Mouse (Mus musculus): ENCODE results near the gene Rpap3. TPM values are rescaled to one million over a fixed set of nuclear protein-coding genes. Genes with fewer than 3 reads are reported as not detected.

Rpap3 gene
- 16.8 and 18.7 TPM in 2 replicates for polyA plus RNA-seq (2015; fragmentation: Nextera tagmentation; extraction: Ambion mirVana)

DNA sequence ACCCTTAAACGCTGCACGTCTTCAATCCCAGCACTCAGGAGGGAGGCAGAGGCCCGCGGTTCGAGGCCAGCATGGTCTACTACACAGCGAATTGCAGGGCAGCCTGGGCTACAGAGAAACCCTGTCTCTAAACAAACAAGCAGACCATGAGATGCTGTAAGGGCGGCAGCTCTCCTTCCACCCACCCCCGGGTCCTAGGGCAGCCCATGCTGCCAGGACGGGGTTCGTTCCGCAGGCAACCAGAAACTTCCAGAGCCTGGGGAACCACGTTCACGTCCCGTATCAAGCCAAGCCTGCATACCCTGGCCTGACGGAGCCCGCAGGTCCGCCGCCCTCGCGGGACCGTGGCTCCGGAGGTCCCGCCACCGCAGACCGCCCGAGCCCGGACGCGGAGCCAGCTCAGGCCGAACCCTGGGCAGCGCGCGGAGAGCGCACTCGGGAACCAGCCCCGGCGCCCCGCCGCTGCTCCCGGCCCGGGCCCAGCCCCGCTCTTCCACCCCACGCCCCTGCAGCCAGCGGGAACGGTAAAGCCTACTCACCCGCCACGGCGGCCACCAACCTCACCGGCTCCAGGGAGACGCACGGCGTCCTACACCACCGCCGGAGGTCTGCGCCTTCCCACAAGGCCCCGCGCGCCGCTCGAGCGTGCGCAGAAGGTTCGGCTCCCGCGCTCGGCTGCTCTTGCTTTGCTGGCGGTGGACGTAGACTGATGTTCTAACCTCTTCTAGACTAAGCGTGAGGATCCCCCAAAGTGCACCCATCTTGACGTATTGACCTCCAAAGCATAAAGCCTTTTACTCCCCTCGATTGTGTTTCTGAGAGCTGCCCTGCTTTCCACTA is at the start of gene Rpap3:
TSS of gene Rpap3 (minus strand) at position 615 of the 840 bp plus-strand sequence.
- WGBS, result under 1% methylated on average over 71 of the region's 71 CpGs
- Histone ChIP-seq H3K4me2 (peak within 1 kb of the TSS; percentile 77), H3K27ac (peak within 1 kb of the TSS; percentile 57; the same call in 1 of the 2 replicates), H3K4me1 (replicated peaks) (peaks cover 8% of the 10 kb centered on the region), H3K9me3 (replicated peaks) (no peaks in the 10 kb centered on the region), H3K36me3 (peaks cover 12% of the 10 kb centered on the region), H3K9ac (peak within 1 kb of the TSS; percentile 92), H3K27me3 (no peaks in the 10 kb centered on the region), H3K4me3 (peak within 1 kb of the TSS; percentile 94)
- peak; percentile 88 for ATAC-seq (replicated peaks; ENCODE audit: insufficient number of reproducible peaks, insufficient read depth, low FRiP score, low read depth)

DNA sequence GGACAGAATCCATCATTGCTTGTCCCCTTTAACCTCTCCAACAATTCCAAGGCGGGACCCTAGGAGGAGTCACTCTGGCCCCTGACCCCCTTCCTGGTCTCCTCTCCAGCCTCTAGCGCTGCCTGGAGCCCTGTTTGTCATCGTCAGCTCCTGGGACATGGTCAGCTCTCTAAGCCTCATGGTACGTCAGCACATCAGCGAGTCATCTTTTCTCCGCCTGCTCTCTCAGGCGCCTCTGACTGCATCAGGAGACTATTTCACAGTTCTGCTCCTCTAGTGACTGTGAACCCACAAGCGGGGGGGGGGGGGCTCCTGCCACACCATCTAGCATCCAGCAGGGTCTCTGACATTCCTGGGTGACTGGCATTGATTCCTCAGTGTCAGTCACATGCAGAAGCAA is 49.7 kb upstream of the Rpap3 start:
- Histone ChIP-seq H3K9me3 (replicated peaks) (no peaks in the 10 kb centered on the region), H3K4me1 (replicated peaks) (peaks cover 38% of the 10 kb centered on the region), H3K4me2 (no peak overlapping the region), H3K27me3 (no peaks in the 10 kb centered on the region), H3K27ac (no peak overlapping the region), H3K4me3 (no peak overlapping the region), H3K9ac (no peak overlapping the region), H3K36me3 (peaks cover 3% of the 10 kb centered on the region; the same call in 1 of the 2 replicates)
- WGBS, result 44% methylated on average over 8 of the region's 8 CpGs
- ATAC-seq (replicated peaks; ENCODE audit: insufficient number of reproducible peaks, insufficient read depth, low FRiP score, low read depth), result no peak

DNA sequence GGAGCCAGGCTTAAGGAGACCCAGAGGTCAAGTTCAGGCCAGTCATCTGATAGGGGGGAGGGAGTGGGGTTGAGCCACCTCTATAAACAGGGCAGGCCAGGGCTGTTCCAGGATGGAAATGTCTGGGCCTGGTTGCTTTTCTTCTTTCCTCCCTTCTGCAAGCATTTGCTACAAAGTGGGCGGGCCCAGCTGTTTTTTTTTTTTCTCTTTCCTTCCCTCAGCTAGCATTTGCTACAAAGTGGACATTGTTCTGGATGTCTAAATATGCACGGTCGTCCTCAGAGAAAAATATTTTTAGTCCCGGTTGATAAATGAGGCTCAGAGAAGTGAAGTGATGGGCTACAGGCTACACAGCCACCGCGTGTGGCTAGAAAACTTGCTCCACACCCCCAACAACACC is 48.9 kb upstream of the Rpap3 start:
- Histone ChIP-seq H3K4me3 (no peak overlapping the region), H3K9ac (peak overlapping the region; percentile 28; the same call in 1 of the 2 replicates), H3K4me1 (replicated peaks) (peaks cover 47% of the 10 kb centered on the region), H3K27ac (peak overlapping the region; percentile 24; the same call in 1 of the 2 replicates), H3K9me3 (replicated peaks) (no peaks in the 10 kb centered on the region), H3K27me3 (no peaks in the 10 kb centered on the region), H3K4me2 (no peak overlapping the region), H3K36me3 (peaks cover 3% of the 10 kb centered on the region; the same call in 1 of the 2 replicates)
- no peak; the same call in 1 of the 2 replicates for ATAC-seq (replicated peaks; ENCODE audit: insufficient number of reproducible peaks, insufficient read depth, low FRiP score, low read depth)
- 29% methylated on average over 6 of the region's 6 CpGs for WGBS

DNA sequence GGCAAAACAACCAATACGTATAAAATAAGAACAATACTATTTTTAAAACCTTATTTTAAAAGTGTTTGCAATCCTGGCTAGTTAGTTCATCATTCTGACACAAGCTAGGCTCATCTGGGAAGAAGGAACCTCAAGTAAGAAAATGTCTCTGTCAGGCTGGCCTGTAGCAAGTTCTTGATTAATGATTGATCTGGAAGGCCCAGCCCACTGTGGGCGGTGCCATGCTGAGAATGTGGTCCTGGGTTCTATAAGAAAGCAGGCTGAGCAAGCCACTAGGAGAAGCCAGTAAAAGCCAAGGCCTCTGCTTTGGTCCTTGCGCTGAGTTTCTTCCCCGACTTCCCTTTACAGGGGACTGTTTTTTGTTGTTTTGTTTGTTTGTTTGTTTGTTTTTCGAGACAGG is 46.9 kb upstream of the Rpap3 start:
- ATAC-seq (replicated peaks; ENCODE audit: insufficient number of reproducible peaks, insufficient read depth, low FRiP score, low read depth), result no peak
- H3K9me3 ChIP-seq (replicated peaks), result no peaks in the 10 kb centered on the region

DNA sequence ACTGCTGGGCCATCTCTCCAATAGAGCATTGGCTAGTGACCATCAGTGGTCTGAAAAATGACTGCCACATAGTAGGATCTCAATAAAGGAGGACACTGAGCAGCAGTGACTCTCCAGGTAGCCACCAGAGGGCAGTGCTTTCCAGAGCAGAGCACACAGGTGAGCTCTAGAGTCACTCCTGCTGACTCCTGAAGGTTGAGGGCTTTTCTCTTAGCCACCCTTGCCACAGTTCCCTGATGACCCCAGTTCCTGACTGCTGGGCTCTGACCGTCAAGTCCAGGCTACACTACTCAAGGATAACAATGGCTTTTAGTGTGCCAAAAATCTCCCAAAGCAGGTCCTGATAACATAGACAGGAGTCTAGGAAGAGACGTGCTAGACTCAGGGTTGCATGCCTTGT is 46.1 kb upstream of the Rpap3 start:
- Histone ChIP-seq H3K9ac (no peak overlapping the region), H3K27ac (no peak overlapping the region), H3K4me3 (no peak overlapping the region), H3K36me3 (peaks cover 4% of the 10 kb centered on the region; the same call in 1 of the 2 replicates), H3K4me2 (no peak overlapping the region), H3K27me3 (no peaks in the 10 kb centered on the region), H3K9me3 (replicated peaks) (no peaks in the 10 kb centered on the region), H3K4me1 (replicated peaks) (peaks cover 71% of the 10 kb centered on the region)
- no peak for ATAC-seq (replicated peaks; ENCODE audit: insufficient number of reproducible peaks, insufficient read depth, low FRiP score, low read depth)
- WGBS, result 37% methylated on average over 2 of the region's 2 CpGs

More for the DNA sequence above, 46.9 kb upstream of the Rpap3 start:
- H3K27me3 ChIP-seq, result no peaks in the 10 kb centered on the region
- H3K4me1 ChIP-seq (replicated peaks), result peaks cover 66% of the 10 kb centered on the region
- no peak overlapping the region for H3K4me2 ChIP-seq
- H3K4me3 ChIP-seq, result no peak overlapping the region
- H3K9ac ChIP-seq, result no peak overlapping the region
- 88% methylated on average over 5 of the region's 5 CpGs for WGBS
- no peak overlapping the region for H3K27ac ChIP-seq
- H3K36me3 ChIP-seq, result no peaks in the 10 kb centered on the region

DNA sequence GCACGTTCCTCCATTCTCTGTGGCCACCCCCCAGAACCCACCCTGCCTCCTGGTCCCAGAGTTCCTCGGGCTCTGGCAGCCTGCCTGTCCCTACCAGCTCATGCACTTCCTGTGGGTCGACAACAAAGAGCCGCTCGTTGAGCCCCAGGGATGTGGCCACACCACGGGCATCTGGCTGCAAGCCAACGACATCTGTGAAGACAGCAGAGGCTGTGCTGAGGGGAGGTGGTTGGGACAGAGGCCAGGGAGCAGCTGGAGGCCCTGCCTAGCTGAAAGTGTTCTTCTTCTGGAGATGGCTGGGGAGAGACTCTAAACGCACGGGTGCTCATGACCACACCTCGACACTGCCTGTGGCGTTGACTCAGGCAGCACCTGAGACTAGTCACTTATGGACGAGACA is 45.1 kb upstream of the Rpap3 start:
- WGBS, result 6% methylated on average over 12 of the region's 12 CpGs
- peak overlapping the region; percentile 29 for H3K4me2 ChIP-seq
- H3K9ac ChIP-seq, result no peak overlapping the region

DNA sequence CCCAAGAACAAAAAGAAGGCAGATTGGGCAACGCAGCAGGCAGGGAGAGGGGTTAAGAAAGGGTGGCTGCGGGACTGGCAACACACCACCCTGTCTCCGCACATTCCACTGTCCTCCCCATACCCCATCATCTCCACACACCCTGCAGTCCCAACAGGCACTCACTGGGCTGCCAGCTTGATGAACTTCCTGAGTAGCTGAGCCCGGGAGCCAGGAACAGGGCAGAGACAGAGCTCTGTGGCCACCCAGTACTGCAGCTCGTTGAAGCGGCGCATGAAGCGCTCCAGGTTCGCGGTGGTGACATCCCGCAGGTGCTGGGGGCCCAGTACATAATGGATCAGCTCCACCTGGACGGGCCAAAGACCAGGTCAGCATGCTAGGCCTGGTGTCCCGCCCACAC is 44.2 kb upstream of the Rpap3 start:
- Histone ChIP-seq H3K27ac (peak overlapping the region; percentile 82), H3K36me3 (peaks cover 4% of the 10 kb centered on the region; the same call in 1 of the 2 replicates), H3K9ac (0 out of 2 replicates have a peak overlapping the region, but pooled peaks have one; percentile 9), H3K4me1 (replicated peaks) (peaks cover 70% of the 10 kb centered on the region), H3K4me2 (peak overlapping the region; percentile 29), H3K27me3 (no peaks in the 10 kb centered on the region), H3K4me3 (peak overlapping the region; percentile 20), H3K9me3 (replicated peaks) (no peaks in the 10 kb centered on the region)
- WGBS, result 77% methylated on average over 13 of the region's 13 CpGs
- no peak for ATAC-seq (replicated peaks; ENCODE audit: insufficient number of reproducible peaks, insufficient read depth, low FRiP score, low read depth)

More for the DNA sequence above, 45.1 kb upstream of the Rpap3 start:
- Histone ChIP-seq H3K4me3 (peak overlapping the region; percentile 20; the same call in 1 of the 2 replicates), H3K27me3 (no peaks in the 10 kb centered on the region), H3K9me3 (replicated peaks) (no peaks in the 10 kb centered on the region), H3K4me1 (replicated peaks) (peaks cover 70% of the 10 kb centered on the region), H3K36me3 (peaks cover 4% of the 10 kb centered on the region; the same call in 1 of the 2 replicates), H3K27ac (peak overlapping the region; percentile 82)
- peak; percentile 84 for ATAC-seq (replicated peaks; ENCODE audit: insufficient number of reproducible peaks, insufficient read depth, low FRiP score, low read depth)

DNA sequence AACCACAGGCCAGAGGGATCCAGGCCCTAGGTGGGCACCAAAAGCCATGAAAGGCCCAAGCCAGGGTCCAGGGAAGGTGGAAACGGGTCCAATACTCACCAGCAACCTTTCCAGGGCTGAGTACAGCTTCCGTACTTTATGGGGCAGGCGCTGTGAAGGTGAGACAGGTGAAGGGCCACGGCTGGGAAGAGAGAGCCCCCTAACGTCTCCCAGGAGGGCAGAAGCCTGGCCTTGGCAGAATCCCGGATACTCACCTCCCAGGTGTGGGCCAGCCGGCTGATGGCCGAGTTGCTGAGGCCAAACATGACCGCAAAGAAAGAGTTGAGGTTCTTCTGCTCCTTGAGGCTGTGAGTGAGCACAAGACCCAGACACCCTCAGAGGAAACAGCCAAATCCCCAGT is 43.8 kb upstream of the Rpap3 start:
- ATAC-seq (replicated peaks; ENCODE audit: insufficient number of reproducible peaks, insufficient read depth, low FRiP score, low read depth), result no peak
- Histone ChIP-seq H3K27me3 (no peaks in the 10 kb centered on the region), H3K9me3 (replicated peaks) (no peaks in the 10 kb centered on the region), H3K4me2 (peak overlapping the region; percentile 9; the same call in 1 of the 2 replicates), H3K9ac (0 out of 2 replicates have a peak overlapping the region, but pooled peaks have one; percentile 20), H3K36me3 (peaks cover 4% of the 10 kb centered on the region; the same call in 1 of the 2 replicates), H3K27ac (peak overlapping the region; percentile 82; the same call in 1 of the 2 replicates), H3K4me1 (replicated peaks) (peaks cover 68% of the 10 kb centered on the region), H3K4me3 (no peak overlapping the region; the same call in 1 of the 2 replicates)
- WGBS, result 91% methylated on average over 9 of the region's 9 CpGs

DNA sequence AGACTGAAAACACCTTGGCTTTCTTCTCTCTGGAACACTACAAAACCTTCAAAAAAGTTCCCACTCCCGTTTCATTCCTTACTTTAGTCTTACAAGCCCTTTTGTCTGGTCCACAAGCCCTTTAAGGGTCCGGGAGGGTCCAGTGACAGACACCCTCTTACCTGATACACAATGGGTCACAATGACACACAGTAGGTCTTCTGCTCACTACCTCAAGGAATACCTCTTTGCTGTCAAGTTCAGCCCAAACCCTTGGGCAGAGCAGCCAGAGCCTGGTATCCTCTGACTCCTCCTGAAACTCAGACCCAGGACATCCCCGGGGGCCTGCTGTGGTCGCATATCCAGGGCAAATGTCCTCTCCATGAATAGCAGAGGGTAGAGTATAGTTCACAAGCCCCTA is 43.3 kb upstream of the Rpap3 start:
- H3K9me3 ChIP-seq (replicated peaks), result no peaks in the 10 kb centered on the region
- 0 out of 2 replicates have a peak overlapping the region, but pooled peaks have one; percentile 20 for H3K9ac ChIP-seq
- H3K36me3 ChIP-seq, result peaks cover 4% of the 10 kb centered on the region; the same call in 1 of the 2 replicates
- 82% methylated on average over 4 of the region's 4 CpGs for WGBS
- no peak for ATAC-seq (replicated peaks; ENCODE audit: insufficient number of reproducible peaks, insufficient read depth, low FRiP score, low read depth)
- H3K4me2 ChIP-seq, result peak overlapping the region; percentile 9; the same call in 1 of the 2 replicates
- no peaks in the 10 kb centered on the region for H3K27me3 ChIP-seq
- peak overlapping the region; percentile 61; the same call in 1 of the 2 replicates for H3K27ac ChIP-seq
- H3K4me3 ChIP-seq, result no peak overlapping the region; the same call in 1 of the 2 replicates
- peaks cover 68% of the 10 kb centered on the region for H3K4me1 ChIP-seq (replicated peaks)

DNA sequence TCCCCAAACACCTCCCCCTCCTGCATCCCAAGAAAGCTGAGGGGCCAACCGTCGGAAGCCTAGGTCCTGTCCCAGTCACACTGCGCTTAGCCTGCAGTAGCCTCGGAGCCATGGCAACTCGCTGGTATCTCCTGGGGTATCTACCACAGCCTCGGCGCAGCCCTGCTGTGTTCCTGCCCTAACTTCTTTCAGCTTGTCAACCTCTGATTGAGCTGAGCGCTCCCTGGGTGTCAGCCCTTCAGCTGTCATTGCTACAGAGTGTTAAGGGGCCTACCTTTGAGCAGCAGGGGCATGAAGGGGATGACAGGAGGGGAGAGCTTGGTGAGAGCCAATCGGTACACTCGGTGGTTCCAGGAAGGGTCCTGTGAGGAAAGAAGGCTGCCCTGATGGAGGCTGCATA is 42.7 kb upstream of the Rpap3 start:
- H3K9me3 ChIP-seq (replicated peaks), result no peaks in the 10 kb centered on the region
- peak; percentile 70 for ATAC-seq (replicated peaks; ENCODE audit: insufficient number of reproducible peaks, insufficient read depth, low FRiP score, low read depth)
- peaks cover 4% of the 10 kb centered on the region; the same call in 1 of the 2 replicates for H3K36me3 ChIP-seq
- no peak overlapping the region; the same call in 1 of the 2 replicates for H3K4me3 ChIP-seq
- peaks cover 65% of the 10 kb centered on the region for H3K4me1 ChIP-seq (replicated peaks)
- 27% methylated on average over 10 of the region's 10 CpGs for WGBS
- no peaks in the 10 kb centered on the region for H3K27me3 ChIP-seq
- H3K27ac ChIP-seq, result peak overlapping the region; percentile 61
- no peak overlapping the region for H3K9ac ChIP-seq
- peak overlapping the region; percentile 26 for H3K4me2 ChIP-seq

DNA sequence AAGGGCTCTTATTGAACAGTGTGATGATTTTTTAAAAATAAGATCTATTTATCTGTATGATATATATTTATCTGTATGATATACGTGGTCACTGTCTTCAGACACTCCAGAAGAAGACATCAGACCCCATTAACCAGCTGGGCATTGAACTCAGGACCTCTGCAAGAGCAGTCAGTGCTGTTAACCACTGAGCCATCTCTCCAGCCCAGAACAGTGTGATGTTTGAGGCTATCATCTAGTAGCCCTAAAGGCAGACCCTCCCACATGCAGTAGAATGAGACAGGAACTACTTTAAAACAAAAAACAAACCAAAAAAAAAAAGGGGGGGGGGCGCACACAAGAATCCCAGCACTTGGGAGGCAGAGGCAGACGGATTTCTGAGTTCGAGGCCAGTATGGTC is 41.9 kb upstream of the Rpap3 start:
- ATAC-seq (replicated peaks; ENCODE audit: insufficient number of reproducible peaks, insufficient read depth, low FRiP score, low read depth), result no peak
- H3K27me3 ChIP-seq, result no peaks in the 10 kb centered on the region
- no peak overlapping the region for H3K9ac ChIP-seq
- 83% methylated on average over 4 of the region's 4 CpGs for WGBS
- H3K36me3 ChIP-seq, result peaks cover 4% of the 10 kb centered on the region; the same call in 1 of the 2 replicates
- no peak overlapping the region for H3K27ac ChIP-seq
- no peaks in the 10 kb centered on the region for H3K9me3 ChIP-seq (replicated peaks)
- H3K4me3 ChIP-seq, result no peak overlapping the region
- no peak overlapping the region; the same call in 1 of the 2 replicates for H3K4me2 ChIP-seq
- peaks cover 66% of the 10 kb centered on the region for H3K4me1 ChIP-seq (replicated peaks)
